Mouse (Mus musculus): ENCODE measurements at regions not wholly inside any gene's neighbourhood (a gene's known extent, or its start where the extent isn't known, plus 50 kb on each side); places are given as distances from the start of the nearest gene placed in this dataset.

DNA sequence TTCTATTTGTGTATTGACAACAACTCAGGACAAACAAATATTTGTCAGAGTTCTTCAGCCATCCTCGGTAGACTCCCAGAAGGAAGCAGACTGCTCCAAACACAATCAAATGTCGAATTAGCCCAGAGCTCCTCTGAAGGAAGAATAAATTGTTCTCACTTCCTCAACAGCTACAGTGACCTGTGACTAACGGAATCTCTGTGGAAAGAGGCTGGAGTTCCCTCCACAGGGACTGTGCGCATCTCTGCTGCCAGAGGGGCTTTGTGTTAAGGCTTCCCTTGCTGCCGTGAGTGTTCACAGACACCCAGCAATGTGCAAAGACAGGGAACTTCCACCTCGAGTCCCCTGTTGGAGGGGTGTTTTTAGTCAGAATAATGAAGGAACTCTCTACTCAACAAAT is 107.0 kb upstream of the Irs2 start:
- Histone ChIP-seq H3K9me3 (ENCODE audit: control insufficient read depth, low read length) (no peaks in the 10 kb centered on the region), H3K4me3 (ENCODE audit: low read depth, low read length) (no peak overlapping the region), H3K36me3 (ENCODE audit: control insufficient read depth, insufficient read depth, low read length) (no peaks in the 10 kb centered on the region), H3K4me2 (ENCODE audit: low read depth, severe bottlenecking) (no peak overlapping the region), H3K27me3 (ENCODE audit: control insufficient read depth, insufficient read depth, low read length) (no peaks in the 10 kb centered on the region), H3K27ac (replicated peaks; ENCODE audit: low read depth, low read length) (no peak overlapping the region), H3K9ac (ENCODE audit: low read length) (no peak overlapping the region), H3K4me1 (ENCODE audit: control insufficient read depth, insufficient read depth, low read length) (peaks cover 10% of the 10 kb centered on the region; the same call in 1 of the 2 replicates)
- no peak for DNase-seq (ENCODE audit: low spot score)
- no peak for ATAC-seq (ENCODE audit: insufficient number of reproducible peaks, low FRiP score, low TSS enrichment, low read depth)
- 39% methylated on average over 6 of the region's 6 CpGs for WGBS

DNA sequence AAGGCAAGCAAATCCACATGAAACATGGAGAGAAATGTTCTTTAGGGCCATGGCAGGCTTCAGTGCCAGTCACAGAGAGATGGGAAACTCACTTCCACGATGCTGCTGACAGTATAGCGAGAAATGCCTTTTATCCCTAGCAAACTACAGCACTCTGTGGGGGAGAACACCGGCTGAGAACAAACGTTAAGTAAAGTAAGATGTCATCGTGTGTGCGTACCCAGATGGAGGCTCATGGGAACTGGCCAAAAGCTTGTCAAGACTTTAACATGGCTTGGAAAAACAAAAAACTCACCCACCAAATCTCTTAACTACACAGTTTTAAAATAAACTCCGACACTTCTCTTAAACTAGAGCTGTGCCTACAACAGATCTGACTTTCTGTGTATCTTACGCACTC is 106.3 kb upstream of the Irs2 start:
- no peak for ATAC-seq (ENCODE audit: insufficient number of reproducible peaks, low FRiP score, low TSS enrichment, low read depth)
- WGBS, result 40% methylated on average over 8 of the region's 8 CpGs
- Histone ChIP-seq H3K4me2 (ENCODE audit: low read depth, severe bottlenecking) (no peak overlapping the region), H3K4me3 (ENCODE audit: low read depth, low read length) (no peak overlapping the region), H3K27ac (replicated peaks; ENCODE audit: low read depth, low read length) (no peak overlapping the region), H3K4me1 (ENCODE audit: control insufficient read depth, insufficient read depth, low read length) (peaks cover 8% of the 10 kb centered on the region; the same call in 1 of the 2 replicates), H3K27me3 (ENCODE audit: control insufficient read depth, insufficient read depth, low read length) (no peaks in the 10 kb centered on the region), H3K36me3 (ENCODE audit: control insufficient read depth, insufficient read depth, low read length) (no peaks in the 10 kb centered on the region), H3K9me3 (ENCODE audit: control insufficient read depth, low read length) (no peaks in the 10 kb centered on the region), H3K9ac (ENCODE audit: low read length) (no peak overlapping the region)
- DNase-seq (ENCODE audit: low spot score), result no peak

DNA sequence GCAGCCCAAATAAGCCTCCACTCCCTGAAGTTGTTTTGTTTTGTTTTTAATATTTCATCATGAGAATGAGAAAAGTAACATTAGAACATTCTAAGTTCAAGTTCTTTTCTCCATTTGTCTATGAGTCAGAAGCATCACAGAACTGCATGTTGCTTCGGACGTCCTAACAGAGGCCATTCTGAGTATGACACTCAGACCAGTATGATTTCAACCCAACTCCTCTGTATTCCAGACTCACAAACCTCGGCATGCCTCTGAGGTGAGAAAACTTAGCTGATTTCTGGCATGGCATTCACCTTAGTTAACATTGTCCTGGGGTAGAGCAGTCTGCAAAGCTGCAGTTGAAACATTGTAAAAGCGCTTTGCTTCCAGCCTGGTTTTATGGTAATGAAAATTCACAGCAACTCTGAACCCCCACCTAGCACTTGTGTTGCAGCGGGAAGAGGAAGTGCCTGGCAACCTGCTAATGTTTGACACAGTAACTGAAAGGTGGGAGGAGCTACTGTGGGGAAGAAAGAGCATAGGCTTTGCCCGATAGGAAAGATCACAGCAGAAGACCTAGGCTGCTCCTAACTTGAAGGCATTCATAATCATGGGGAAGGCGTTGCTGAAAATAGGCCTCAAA is 104.8 kb upstream of the Irs2 start:
- no peak for ATAC-seq (ENCODE audit: insufficient number of reproducible peaks, low FRiP score, low TSS enrichment, low read depth)
- H3K4me1 ChIP-seq (ENCODE audit: control insufficient read depth, insufficient read depth, low read length), result 0 out of 2 replicates have a peak, but pooled peaks cover 6% of the 10 kb centered on the region
- no peak overlapping the region for H3K9ac ChIP-seq (ENCODE audit: low read length)
- no peaks in the 10 kb centered on the region for H3K36me3 ChIP-seq (ENCODE audit: control insufficient read depth, insufficient read depth, low read length)
- no peaks in the 10 kb centered on the region for H3K9me3 ChIP-seq (ENCODE audit: control insufficient read depth, low read length)
- WGBS, result 60% methylated on average over 7 of the region's 7 CpGs
- no peak for DNase-seq (ENCODE audit: low spot score)
- no peak overlapping the region for H3K4me3 ChIP-seq (ENCODE audit: low read depth, low read length)
- no peak overlapping the region for H3K4me2 ChIP-seq (ENCODE audit: low read depth, severe bottlenecking)
- no peak overlapping the region for H3K27ac ChIP-seq (replicated peaks; ENCODE audit: low read depth, low read length)
- no peaks in the 10 kb centered on the region for H3K27me3 ChIP-seq (ENCODE audit: control insufficient read depth, insufficient read depth, low read length)

- Histone ChIP-seq H3K4me2 (ENCODE audit: low read depth, severe bottlenecking) (no peak overlapping the region), H3K27ac (replicated peaks; ENCODE audit: low read depth, low read length) (no peak overlapping the region), H3K36me3 (ENCODE audit: control insufficient read depth, insufficient read depth, low read length) (no peaks in the 10 kb centered on the region), H3K9me3 (ENCODE audit: control insufficient read depth, low read length) (no peaks in the 10 kb centered on the region), H3K9ac (ENCODE audit: low read length) (no peak overlapping the region), H3K4me1 (ENCODE audit: control insufficient read depth, insufficient read depth, low read length) (0 out of 2 replicates have a peak, but pooled peaks cover 6% of the 10 kb centered on the region), H3K4me3 (ENCODE audit: low read depth, low read length) (no peak overlapping the region), H3K27me3 (ENCODE audit: control insufficient read depth, insufficient read depth, low read length) (no peaks in the 10 kb centered on the region)
- DNase-seq (ENCODE audit: low spot score) (no peak), ATAC-seq (ENCODE audit: insufficient number of reproducible peaks, low FRiP score, low TSS enrichment, low read depth) (no peak)
- 78% methylated on average over 2 of the region's 2 CpGs for WGBS
Measured at GRCm38 (mm10) chr8:11111987-11112386, 103.7 kb upstream of the Irs2 start.

GRCm38 (mm10) chr8:11107435-11107834 is 99.2 kb upstream of the Irs2 start:
- Histone ChIP-seq H3K27me3 (ENCODE audit: control insufficient read depth, insufficient read depth, low read length) (no peaks in the 10 kb centered on the region), H3K27ac (replicated peaks; ENCODE audit: low read depth, low read length) (no peak overlapping the region), H3K9me3 (ENCODE audit: control insufficient read depth, low read length) (no peaks in the 10 kb centered on the region), H3K9ac (ENCODE audit: low read length) (no peak overlapping the region), H3K4me3 (ENCODE audit: low read depth, low read length) (no peak overlapping the region), H3K36me3 (ENCODE audit: control insufficient read depth, insufficient read depth, low read length) (no peaks in the 10 kb centered on the region), H3K4me1 (ENCODE audit: control insufficient read depth, insufficient read depth, low read length) (no peaks in the 10 kb centered on the region), H3K4me2 (ENCODE audit: low read depth, severe bottlenecking) (no peak overlapping the region)
- DNase-seq (ENCODE audit: low spot score), result no peak
- no peak for ATAC-seq (ENCODE audit: insufficient number of reproducible peaks, low FRiP score, low TSS enrichment, low read depth)
- 93% methylated on average over 1 of the region's 1 CpGs for WGBS

GRCm38 (mm10) chr8:11107021-11107420 is 98.8 kb upstream of the Irs2 start:
- ATAC-seq (ENCODE audit: insufficient number of reproducible peaks, low FRiP score, low TSS enrichment, low read depth) (no peak), DNase-seq (ENCODE audit: low spot score) (no peak)
- no peak overlapping the region for H3K9ac ChIP-seq (ENCODE audit: low read length)
- WGBS, result 81% methylated on average over 5 of the region's 5 CpGs
- no peaks in the 10 kb centered on the region for H3K36me3 ChIP-seq (ENCODE audit: control insufficient read depth, insufficient read depth, low read length)
- H3K4me3 ChIP-seq (ENCODE audit: low read depth, low read length), result no peak overlapping the region
- no peaks in the 10 kb centered on the region for H3K4me1 ChIP-seq (ENCODE audit: control insufficient read depth, insufficient read depth, low read length)
- no peaks in the 10 kb centered on the region for H3K27me3 ChIP-seq (ENCODE audit: control insufficient read depth, insufficient read depth, low read length)
- no peak overlapping the region for H3K4me2 ChIP-seq (ENCODE audit: low read depth, severe bottlenecking)
- no peaks in the 10 kb centered on the region for H3K9me3 ChIP-seq (ENCODE audit: control insufficient read depth, low read length)
- no peak overlapping the region for H3K27ac ChIP-seq (replicated peaks; ENCODE audit: low read depth, low read length)

DNA sequence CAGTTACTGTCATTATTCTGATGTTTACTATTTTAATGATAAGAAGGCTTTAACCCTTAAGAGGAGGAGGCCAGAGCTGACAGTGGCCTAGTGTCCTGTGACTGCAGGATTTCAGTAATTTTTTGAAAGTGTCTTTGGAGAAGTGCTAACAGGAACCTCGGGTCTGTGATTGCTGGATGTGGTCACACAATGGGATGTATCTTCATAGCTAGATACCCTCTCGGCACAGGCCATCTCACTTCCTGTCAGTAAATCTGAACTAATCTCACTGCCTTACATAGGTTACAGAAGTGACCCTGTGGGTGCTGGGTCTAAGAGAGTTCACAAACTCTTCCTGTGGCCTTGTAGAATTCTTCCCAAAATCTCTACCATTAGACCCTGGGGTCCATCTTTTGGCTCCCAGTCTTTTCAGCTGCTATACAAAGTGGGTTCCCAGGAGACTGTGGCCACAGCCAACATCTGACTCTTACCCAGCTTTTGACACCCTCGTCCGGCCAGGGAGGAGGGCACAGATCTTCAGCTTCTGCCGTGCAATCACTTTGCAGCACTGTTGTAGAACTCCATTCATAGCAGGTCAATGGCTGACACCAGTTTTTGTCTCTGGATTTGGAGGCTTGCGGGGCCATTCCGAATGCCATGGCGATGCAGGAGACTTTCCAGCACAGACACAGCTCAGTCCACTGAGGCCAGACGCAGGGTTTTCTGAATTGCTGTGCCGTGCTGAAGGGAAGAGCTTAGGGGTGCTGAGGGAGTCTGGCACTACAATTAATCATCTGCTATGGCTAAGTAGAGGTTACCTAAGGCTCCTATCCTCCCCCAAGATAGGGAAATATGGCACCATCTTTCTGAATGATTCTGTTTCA is 95.7 kb upstream of the Irs2 start:
- WGBS, result 89% methylated on average over 10 of the region's 10 CpGs
- Histone ChIP-seq H3K27ac (replicated peaks; ENCODE audit: low read depth, low read length) (no peak overlapping the region), H3K27me3 (ENCODE audit: control insufficient read depth, insufficient read depth, low read length) (no peaks in the 10 kb centered on the region), H3K4me3 (ENCODE audit: low read depth, low read length) (no peak overlapping the region), H3K4me1 (ENCODE audit: control insufficient read depth, insufficient read depth, low read length) (no peaks in the 10 kb centered on the region), H3K9ac (ENCODE audit: low read length) (no peak overlapping the region), H3K9me3 (ENCODE audit: control insufficient read depth, low read length) (no peaks in the 10 kb centered on the region), H3K36me3 (ENCODE audit: control insufficient read depth, insufficient read depth, low read length) (no peaks in the 10 kb centered on the region), H3K4me2 (ENCODE audit: low read depth, severe bottlenecking) (no peak overlapping the region)
- no peak for DNase-seq (ENCODE audit: low spot score)
- ATAC-seq (ENCODE audit: insufficient number of reproducible peaks, low FRiP score, low TSS enrichment, low read depth), result no peak

- no peak overlapping the region for H3K4me2 ChIP-seq (ENCODE audit: low read depth, severe bottlenecking)
- H3K4me3 ChIP-seq (ENCODE audit: low read depth, low read length), result no peak overlapping the region
- H3K27me3 ChIP-seq (ENCODE audit: control insufficient read depth, insufficient read depth, low read length), result no peaks in the 10 kb centered on the region
- H3K9ac ChIP-seq (ENCODE audit: low read length), result no peak overlapping the region
- no peak for ATAC-seq (ENCODE audit: insufficient number of reproducible peaks, low FRiP score, low TSS enrichment, low read depth)
- 88% methylated on average over 3 of the region's 3 CpGs for WGBS
- no peak overlapping the region for H3K27ac ChIP-seq (replicated peaks; ENCODE audit: low read depth, low read length)
- DNase-seq (ENCODE audit: low spot score), result no peak
- no peaks in the 10 kb centered on the region for H3K36me3 ChIP-seq (ENCODE audit: control insufficient read depth, insufficient read depth, low read length)
- peaks cover 10% of the 10 kb centered on the region for H3K4me1 ChIP-seq (ENCODE audit: control insufficient read depth, insufficient read depth, low read length)
- no peaks in the 10 kb centered on the region for H3K9me3 ChIP-seq (ENCODE audit: control insufficient read depth, low read length)
Measured at GRCm38 (mm10) chr8:11100310-11100709, 92.1 kb upstream of the Irs2 start.

All from limb, embryonic 11.5 days (tissue).